Mouse (Mus musculus) neutrophil, adult 65 days (primary cell): ENCODE measurements around the gene Spag8. TPM values are rescaled to one million over a fixed set of nuclear protein-coding genes. Genes with fewer than 3 reads are reported as not detected.

Source experiments
- total RNA-seq: library from RNA; stranded (reverse); gene quantifications from 2 replicates; pipeline ENCODE4 v1.2.4, GENCODE M21; 2023

Spag8 gene
- total RNA-seq = not detected in 2 replicates

GRCm38 (mm10) chr4:43653161-43654015 is at the start of gene Spag8:
Gene Spag8 (minus strand): TSS chr4:43653594.

GRCm38 (mm10) chr4:43700707-43701106 is 47.3 kb upstream of the Spag8 start, which contains the start of gene Olfr70:
Gene Olfr70 (minus strand): TSS chr4:43700807.

GRCm38 (mm10) chr4:43668782-43669427 is 15.5 kb upstream of the Spag8 start, which contains the start of the genes Tmem8b and Fam221b:
Gene Tmem8b (plus strand): TSS chr4:43668971.
Gene Fam221b (minus strand): TSS chr4:43669145.

GRCm38 (mm10) chr4:43656339-43657109 is 3.1 kb upstream of the Spag8 start, which contains the start of gene Hint2:
Gene Hint2 (minus strand): TSS chr4:43656466.

GRCm38 (mm10) chr4:43631046-43631955 is 22.1 kb downstream of the Spag8 start, which contains the start of gene Npr2:
Gene Npr2 (plus strand): TSS chr4:43631935.

Other genes starting within 250 kb of the Spag8 start
- gene Fam166b, start 224.5 kb downstream of the Spag8 start, total RNA-seq = not detected in 2 replicates
- gene Tesk1, start 211.7 kb downstream of the Spag8 start, total RNA-seq = 3.5 and 7.4 TPM in 2 replicates
- 6.4 and 8.5 TPM in 2 replicates for gene Cd72, start 199.0 kb downstream of the Spag8 start, total RNA-seq
- 1.00 TPM in 1 of 2 replicates, not detected in the other for gene Sit1, start 169.9 kb downstream of the Spag8 start, total RNA-seq
- gene Ccdc107, start 160.7 kb downstream of the Spag8 start, total RNA-seq = 4.4 and 5.0 TPM in 2 replicates
- gene Arhgef39, start 153.9 kb downstream of the Spag8 start, total RNA-seq = 23.8 and 36.8 TPM in 2 replicates
- gene Car9, start 146.6 kb downstream of the Spag8 start, total RNA-seq = 0.32 and 0.63 TPM in 2 replicates
- gene Tpm2, start 129.8 kb downstream of the Spag8 start, total RNA-seq = not detected in 2 replicates
- gene Creb3, start 91.3 kb downstream of the Spag8 start, total RNA-seq = 81.5 and 97.2 TPM in 2 replicates
- 554 and 575 TPM in 2 replicates for gene Tln1, start 90.9 kb downstream of the Spag8 start, total RNA-seq
- gene Rgp1, start 74.9 kb downstream of the Spag8 start, total RNA-seq = 45.8 TPM in 2 replicates
- 23.1 and 37.6 TPM in 2 replicates for gene Gba2, start 74.7 kb downstream of the Spag8 start, total RNA-seq
- gene Msmp, start 69.1 kb downstream of the Spag8 start, total RNA-seq = not detected in 2 replicates
- 0.28 and 0.32 TPM in 2 replicates for gene Npr2, start 21.7 kb downstream of the Spag8 start, total RNA-seq
- gene Hint2, start 2.9 kb upstream of the Spag8 start, total RNA-seq = 4.9 and 7.9 TPM in 2 replicates
- gene Tmem8b, start 15.4 kb upstream of the Spag8 start, total RNA-seq = 0.28 and 0.93 TPM in 2 replicates
- gene Fam221b, start 15.6 kb upstream of the Spag8 start, total RNA-seq = not detected in 2 replicates
- gene Olfr70, start 47.2 kb upstream of the Spag8 start, total RNA-seq = not detected in 2 replicates
- gene Olfr71, start 56.7 kb upstream of the Spag8 start, total RNA-seq = not detected in 2 replicates
- not detected in 2 replicates for gene Hrct1, start 73.6 kb upstream of the Spag8 start, total RNA-seq
- gene Spaar, start 76.4 kb upstream of the Spag8 start, total RNA-seq = not detected in 2 replicates
- not detected in 2 replicates for gene Olfr159, start 117.4 kb upstream of the Spag8 start, total RNA-seq
- not detected in 2 replicates for gene Olfr156, start 170.3 kb upstream of the Spag8 start, total RNA-seq
- gene Olfr157, start 186.6 kb upstream of the Spag8 start, total RNA-seq = not detected in 2 replicates
- not detected in 2 replicates for gene Olfr155, start 198.0 kb upstream of the Spag8 start, total RNA-seq
- gene Reck, start 221.9 kb upstream of the Spag8 start, total RNA-seq = 16.5 and 17.8 TPM in 2 replicates